Mouse (Mus musculus): ENCODE data around the gene Acsf2.

DNA sequence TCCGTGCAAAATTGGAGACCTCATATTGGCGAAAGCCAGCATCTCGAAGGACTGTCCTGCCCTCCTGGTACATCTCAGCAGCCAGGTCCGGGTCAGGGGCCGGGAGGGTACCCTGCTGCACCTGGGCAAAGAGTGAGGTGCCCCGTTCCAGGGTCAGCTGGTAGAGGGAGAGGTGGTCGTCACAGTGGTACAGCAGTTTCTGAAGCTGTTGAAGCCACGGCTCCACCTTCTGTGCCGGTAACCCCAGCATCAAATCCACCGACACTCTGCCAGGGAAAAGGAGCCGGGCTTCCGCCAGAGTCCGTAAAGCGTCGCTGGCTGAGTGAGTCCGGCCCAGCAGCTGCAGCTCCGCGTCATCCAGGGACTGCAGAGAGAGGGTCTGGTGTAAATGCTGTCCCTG, 57.2 kb downstream of the Acsf2 start:
- TF ChIP-seq CTCF (IDR thresholded peaks at IDR 0.05; ENCODE audit: control insufficient read depth, insufficient read depth, insufficient replicate concordance, low read depth, low read length) (no peak), POLR2A (IDR thresholded peaks at IDR 0.05; ENCODE audit: control insufficient read depth, low read depth, low read length) (no peak)

Data from testis, adult 2 months (tissue).